Comparison of ENCODE assay signal across 10 mouse cellular contexts in genomic region chr11:69087082-69087481, GRCm38 (mm10). TPM values are rescaled to one million over a fixed set of nuclear protein-coding genes. Genes with fewer than 3 reads are reported as not detected.
A peak's percentile ranks its signal among the peaks of the same experiment; 100 is the strongest.
DNase-seq lines count a peak whose midpoint lies in the region; ATAC-seq lines count a peak whose summit lies in the region.
"Had no signal": no experiment of that assay in that cellular context is flagged by ENCODE, and none has a peak within 500 bp of the region (broad histone marks: within the 10 kb centered on the region; RNA-seq: fewer than 3 reads in every experiment).

No protein-coding gene starts in this region.

- peaks cover 24% of the 10 kb centered on the region for H3K36me3 ChIP-seq in heart, embryonic 12.5 days
- H3K36me3 ChIP-seq in midbrain, embryonic 15.5 days (replicated peaks), result peaks cover 9% of the 10 kb centered on the region; the same call in 1 of the 2 replicates
- peaks cover 14% of the 10 kb centered on the region for H3K36me3 ChIP-seq in midbrain, embryonic 14.5 days (ENCODE audit: control insufficient read depth, insufficient read depth, low read length)
- H3K36me3 ChIP-seq in heart, embryonic 14.5 days (ENCODE audit: control insufficient read depth, insufficient read depth, low read length), result peaks cover 28% of the 10 kb centered on the region
- peaks cover 19% of the 10 kb centered on the region for H3K36me3 ChIP-seq in stomach, embryonic 14.5 days (ENCODE audit: control insufficient read depth, insufficient read depth, low read length)

- H3K4me1 ChIP-seq in heart, embryonic 12.5 days (replicated peaks), result peaks cover 49% of the 10 kb centered on the region
- H3K4me1 ChIP-seq in midbrain, embryonic 15.5 days, result peaks cover 33% of the 10 kb centered on the region
- peaks cover 15% of the 10 kb centered on the region for H3K4me1 ChIP-seq in midbrain, embryonic 14.5 days (ENCODE audit: control insufficient read depth, insufficient read depth, low read length)
- peaks cover 19 to 39% of the 10 kb centered on the region in 2 experiments for H3K4me1 ChIP-seq in heart, embryonic 14.5 days (ENCODE audit: control insufficient read depth in 2 of 2, insufficient read depth in 2 of 2, low read length in 2 of 2)
- peaks cover 29% of the 10 kb centered on the region for H3K4me1 ChIP-seq in stomach, embryonic 14.5 days (ENCODE audit: control insufficient read depth, insufficient read depth, low read length)

- H3K4me3 ChIP-seq in heart, embryonic 12.5 days, result no peak overlapping the region
- no peak overlapping the region for H3K4me3 ChIP-seq in midbrain, embryonic 15.5 days
- H3K4me3 ChIP-seq in midbrain, embryonic 14.5 days (replicated peaks; ENCODE audit: low read depth, low read length), result no peak overlapping the region
- no peak overlapping the region for H3K4me3 ChIP-seq in heart, embryonic 14.5 days (ENCODE audit: control insufficient read depth in 1 of 2, insufficient read depth in 1 of 2, low read depth in 1 of 2, low read length in 2 of 2)
- H3K4me3 ChIP-seq in stomach, embryonic 14.5 days (ENCODE audit: low read depth, low read length), result no peak overlapping the region

- no peaks in the 10 kb centered on the region for H3K9me3 ChIP-seq in heart, embryonic 12.5 days (replicated peaks)
- H3K9me3 ChIP-seq in midbrain, embryonic 15.5 days, result no peaks in the 10 kb centered on the region
- H3K9me3 ChIP-seq in midbrain, embryonic 14.5 days (ENCODE audit: control insufficient read depth, low read length), result no peaks in the 10 kb centered on the region
- H3K9me3 ChIP-seq in heart, embryonic 14.5 days (ENCODE audit: control insufficient read depth, low read length), result no peaks in the 10 kb centered on the region
- H3K9me3 ChIP-seq in stomach, embryonic 14.5 days (ENCODE audit: control insufficient read depth, low read depth, low read length), result no peaks in the 10 kb centered on the region

- no peak for ATAC-seq in heart, embryonic 12.5 days (ENCODE audit: insufficient number of reproducible peaks, low FRiP score)
- no peak for ATAC-seq in midbrain, embryonic 15.5 days (replicated peaks)
- ATAC-seq in midbrain, embryonic 14.5 days (ENCODE audit: low FRiP score, low TSS enrichment), result no peak
- ATAC-seq in heart, embryonic 14.5 days (ENCODE audit: insufficient number of reproducible peaks, insufficient read depth, low FRiP score, low read depth), result no peak
- peak; percentile 59; the same call in 1 of the 2 replicates for ATAC-seq in stomach, embryonic 14.5 days (ENCODE audit: insufficient number of reproducible peaks, insufficient read depth, low FRiP score, low read depth)

- peak overlapping the region; percentile 14 for H3K4me2 ChIP-seq in heart, embryonic 12.5 days
- H3K4me2 ChIP-seq in midbrain, embryonic 15.5 days, result no peak overlapping the region
- H3K4me2 ChIP-seq in midbrain, embryonic 14.5 days (ENCODE audit: low read length), result no peak overlapping the region
- H3K4me2 ChIP-seq in heart, embryonic 14.5 days (ENCODE audit: low read length), result 0 out of 2 replicates have a peak overlapping the region, but pooled peaks have one; percentile 91
- H3K4me2 ChIP-seq in stomach, embryonic 14.5 days (replicated peaks; ENCODE audit: low read depth, low read length), result no peak overlapping the region

- intact Hi-C loops in heart, postnatal 36 days (cut with DNase I), result no loop called here

- no peaks in the 10 kb centered on the region for H3K27me3 ChIP-seq in heart, embryonic 12.5 days (replicated peaks)
- H3K27me3 ChIP-seq in midbrain, embryonic 15.5 days (replicated peaks), result no peaks in the 10 kb centered on the region
- no peaks in the 10 kb centered on the region for H3K27me3 ChIP-seq in midbrain, embryonic 14.5 days (ENCODE audit: control insufficient read depth, insufficient read depth, low read length)
- H3K27me3 ChIP-seq in heart, embryonic 14.5 days (ENCODE audit: control insufficient read depth, insufficient read depth, low read length), result no peaks in the 10 kb centered on the region
- H3K27me3 ChIP-seq in stomach, embryonic 14.5 days (ENCODE audit: control insufficient read depth, insufficient read depth, low read length), result no peaks in the 10 kb centered on the region

- WGBS in heart, embryonic 12.5 days, result 25% methylated on average over 4 of the region's 4 CpGs
- 54% methylated on average over 4 of the region's 4 CpGs for WGBS in midbrain, embryonic 15.5 days
- WGBS in midbrain, embryonic 14.5 days, result 36% methylated on average over 4 of the region's 4 CpGs
- 31% methylated on average over 4 of the region's 4 CpGs for WGBS in heart, embryonic 14.5 days
- 25% methylated on average over 4 of the region's 4 CpGs for WGBS in stomach, embryonic 14.5 days

- no peak for DNase-seq in heart, postnatal 36 days
- no peak for DNase-seq in midbrain, embryonic 14.5 days
- DNase-seq in ovary, postnatal 36 days (ENCODE audit: low spot score), result no peak
- no peak for DNase-seq in ovary, postnatal 10 days (ENCODE audit: low spot score)

- peak overlapping the region; percentile 24; the same call in 1 of the 2 replicates for H3K9ac ChIP-seq in heart, embryonic 12.5 days
- no peak overlapping the region for H3K9ac ChIP-seq in midbrain, embryonic 15.5 days
- no peak overlapping the region for H3K9ac ChIP-seq in midbrain, embryonic 14.5 days (replicated peaks; ENCODE audit: low read length)
- no peak overlapping the region; the same call in 1 of the 2 replicates for H3K9ac ChIP-seq in heart, embryonic 14.5 days (ENCODE audit: low read length)
- no peak overlapping the region for H3K9ac ChIP-seq in stomach, embryonic 14.5 days (replicated peaks; ENCODE audit: low read depth, low read length)

- H3K27ac ChIP-seq in heart, embryonic 12.5 days (ENCODE audit: poor library complexity, severe bottlenecking), result peak overlapping the region; percentile 94
- 0 out of 2 replicates have a peak overlapping the region, but pooled peaks have one; percentile 14 for H3K27ac ChIP-seq in midbrain, embryonic 15.5 days
- no peak overlapping the region for H3K27ac ChIP-seq in midbrain, embryonic 14.5 days (replicated peaks; ENCODE audit: low read depth, low read length)
- peak overlapping the region; percentile 51 to 98 for H3K27ac ChIP-seq in heart, embryonic 14.5 days (replicated peaks in 1 of 2; ENCODE audit: control insufficient read depth in 1 of 2, insufficient read depth in 1 of 2, low read depth in 2 of 2, low read length in 2 of 2)
- peak overlapping the region; percentile 91 for H3K27ac ChIP-seq in stomach, embryonic 14.5 days (ENCODE audit: low read length)
- H3K27ac ChIP-seq: macrophage had no signal

RNA-seq across cellular contexts. Expression of gene Vamp2, which starts 1.2 kb away (rescaled TPM):
- polyA plus RNA-seq in heart, embryonic 12.5 days (2016; fragmentation: Nextera tagmentation; extraction: Ambion mirVana), result 97.2 and 100 TPM in 2 replicates
- total RNA-seq in heart, postnatal 36 days (2021), result 10 to 100 TPM; 50.5 to 72.7 TPM
- polyA plus RNA-seq in midbrain, embryonic 15.5 days (2015; fragmentation: Nextera tagmentation; extraction: Ambion mirVana), result 319 and 333 TPM in 2 replicates
- 258 and 260 TPM in 2 replicates for polyA plus RNA-seq in midbrain, embryonic 14.5 days (2014; fragmentation: Nextera tagmentation; extraction: Ambion mirVana)
- polyA plus RNA-seq in heart, embryonic 14.5 days (2014; fragmentation: Nextera tagmentation; extraction: Ambion mirVana), result 81.5 and 93.9 TPM in 2 replicates
- 104 and 107 TPM in 2 replicates for polyA plus RNA-seq in stomach, embryonic 14.5 days (2014; fragmentation: Nextera tagmentation; extraction: Ambion mirVana)

RNA-seq across cellular contexts. Expression of gene Per1, which starts 7.9 kb away (rescaled TPM):
- polyA plus RNA-seq in heart, embryonic 12.5 days (2016; fragmentation: Nextera tagmentation; extraction: Ambion mirVana), result 9.4 and 9.8 TPM in 2 replicates
- total RNA-seq in heart, postnatal 36 days (2021), result 10 to 100 TPM; 34.2 to 82.1 TPM
- polyA plus RNA-seq in midbrain, embryonic 15.5 days (2015; fragmentation: Nextera tagmentation; extraction: Ambion mirVana), result 11.3 and 12.3 TPM in 2 replicates
- polyA plus RNA-seq in midbrain, embryonic 14.5 days (2014; fragmentation: Nextera tagmentation; extraction: Ambion mirVana), result 9.3 and 13.1 TPM in 2 replicates
- polyA plus RNA-seq in heart, embryonic 14.5 days (2014; fragmentation: Nextera tagmentation; extraction: Ambion mirVana), result 16.0 and 17.8 TPM in 2 replicates
- 10.5 and 15.1 TPM in 2 replicates for polyA plus RNA-seq in stomach, embryonic 14.5 days (2014; fragmentation: Nextera tagmentation; extraction: Ambion mirVana)

RNA-seq across cellular contexts. Expression of gene Tmem107, which starts 16.5 kb away (rescaled TPM):
- polyA plus RNA-seq in heart, embryonic 12.5 days (2016; fragmentation: Nextera tagmentation; extraction: Ambion mirVana), result 30.6 and 31.5 TPM in 2 replicates
- 1 to 10 TPM; 4.2 to 6.1 TPM for total RNA-seq in heart, postnatal 36 days (2021)
- 33.5 and 37.7 TPM in 2 replicates for polyA plus RNA-seq in midbrain, embryonic 15.5 days (2015; fragmentation: Nextera tagmentation; extraction: Ambion mirVana)
- 28.0 and 36.5 TPM in 2 replicates for polyA plus RNA-seq in midbrain, embryonic 14.5 days (2014; fragmentation: Nextera tagmentation; extraction: Ambion mirVana)
- 33.5 and 34.4 TPM in 2 replicates for polyA plus RNA-seq in heart, embryonic 14.5 days (2014; fragmentation: Nextera tagmentation; extraction: Ambion mirVana)
- polyA plus RNA-seq in stomach, embryonic 14.5 days (2014; fragmentation: Nextera tagmentation; extraction: Ambion mirVana), result 59.4 and 59.8 TPM in 2 replicates

RNA-seq across cellular contexts. Expression of gene Borcs6, which starts 27.6 kb away (rescaled TPM):
- polyA plus RNA-seq in heart, embryonic 12.5 days (2016; fragmentation: Nextera tagmentation; extraction: Ambion mirVana), result 10.7 and 13.6 TPM in 2 replicates
- total RNA-seq in heart, postnatal 36 days (2021), result 10 to 100 TPM; 16.0 to 17.1 TPM
- 20.5 and 21.2 TPM in 2 replicates for polyA plus RNA-seq in midbrain, embryonic 15.5 days (2015; fragmentation: Nextera tagmentation; extraction: Ambion mirVana)
- polyA plus RNA-seq in midbrain, embryonic 14.5 days (2014; fragmentation: Nextera tagmentation; extraction: Ambion mirVana), result 17.3 and 20.1 TPM in 2 replicates
- polyA plus RNA-seq in heart, embryonic 14.5 days (2014; fragmentation: Nextera tagmentation; extraction: Ambion mirVana), result 13.0 and 14.1 TPM in 2 replicates
- polyA plus RNA-seq in stomach, embryonic 14.5 days (2014; fragmentation: Nextera tagmentation; extraction: Ambion mirVana), result 9.2 and 11.0 TPM in 2 replicates

RNA-seq across cellular contexts. Expression of gene Hes7, which starts 33.1 kb away (rescaled TPM):
- polyA plus RNA-seq in heart, embryonic 12.5 days (2016; fragmentation: Nextera tagmentation; extraction: Ambion mirVana), result 0.70 and 0.81 TPM in 2 replicates
- total RNA-seq in heart, postnatal 36 days (2021), result not detected
- polyA plus RNA-seq in midbrain, embryonic 15.5 days (2015; fragmentation: Nextera tagmentation; extraction: Ambion mirVana), result 0.86 and 0.89 TPM in 2 replicates
- 0.26 and 0.78 TPM in 2 replicates for polyA plus RNA-seq in midbrain, embryonic 14.5 days (2014; fragmentation: Nextera tagmentation; extraction: Ambion mirVana)
- polyA plus RNA-seq in heart, embryonic 14.5 days (2014; fragmentation: Nextera tagmentation; extraction: Ambion mirVana), result 0.43 and 0.47 TPM in 2 replicates
- polyA plus RNA-seq in stomach, embryonic 14.5 days (2014; fragmentation: Nextera tagmentation; extraction: Ambion mirVana), result 0.39 and 0.54 TPM in 2 replicates
- total RNA-seq: hematopoietic stem cell, adult 5-6 weeks had no signal
- polyA plus RNA-seq: macrophage had no signal

Comparison
In these comparisons a context has a peak if more than half of its experiments do, and no peak if none do; other contexts are left out.
1. H3K4me2 ChIP-seq: peak in heart, embryonic 12.5 days (single experiment) and heart, embryonic 14.5 days (single experiment); none in midbrain, embryonic 15.5 days (single experiment), midbrain, embryonic 14.5 days (single experiment) and stomach, embryonic 14.5 days (single experiment).